Mouse (Mus musculus): Measurements from ENCODE around the gene Mrps23. TPM values are rescaled to one million over a fixed set of nuclear protein-coding genes. Genes with fewer than 3 reads are reported as not detected.

Mrps23 gene
- polyA plus RNA-seq, 1 experiment from 2014 or later: 95.0 TPM

DNA sequence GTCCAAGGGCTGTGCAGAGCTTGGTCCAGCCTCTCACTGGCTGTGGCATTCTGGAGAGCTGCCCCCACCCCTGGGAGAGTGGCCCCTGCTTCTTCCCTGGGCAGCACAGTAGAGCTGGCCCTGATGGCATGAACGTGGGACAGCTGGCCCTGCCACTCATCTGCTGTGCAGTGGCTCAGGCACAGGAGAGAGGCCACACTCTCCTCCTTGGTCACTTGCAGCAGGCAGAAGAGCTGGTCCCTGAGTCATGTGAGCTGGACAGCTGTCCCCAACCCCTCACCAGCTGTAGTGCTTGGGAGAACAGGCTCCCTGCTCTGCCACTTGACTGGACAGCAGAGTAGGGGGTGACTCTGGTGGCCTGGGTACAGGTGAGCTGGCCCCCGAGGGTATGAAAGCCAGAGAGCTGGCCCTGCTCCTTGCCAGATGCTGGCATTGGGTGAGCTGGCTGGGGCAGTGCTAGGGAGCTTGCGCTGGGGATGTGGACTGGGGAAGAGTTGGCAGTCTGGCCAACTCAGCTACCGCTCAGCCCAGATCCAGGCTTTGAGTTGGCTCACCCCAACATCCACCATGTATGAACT is 27.1 kb downstream of the Mrps23 start:
- H3K4me1 ChIP-seq (ENCODE audit: control insufficient read depth in 2 of 2, insufficient read depth in 2 of 2, low read length in 2 of 2): peaks cover 14 to 17% of the 10 kb centered on the region in 2 experiments
- no peaks in the 10 kb centered on the region for H3K27me3 ChIP-seq (ENCODE audit: control insufficient read depth, insufficient read depth, low read length)
- no peaks in the 10 kb centered on the region for H3K9me3 ChIP-seq (ENCODE audit: control insufficient read depth, low read length)
- no peak overlapping the region for H3K4me3 ChIP-seq (ENCODE audit: control insufficient read depth in 1 of 2, insufficient read depth in 1 of 2, low read depth in 1 of 2, low read length in 2 of 2)
- 75% methylated on average over 4 of the region's 4 CpGs for WGBS
- no peak overlapping the region for H3K27ac ChIP-seq (replicated peaks in 1 of 2; ENCODE audit: control insufficient read depth in 1 of 2, insufficient read depth in 1 of 2, low read depth in 2 of 2, low read length in 2 of 2)
- no peak overlapping the region for H3K9ac ChIP-seq (ENCODE audit: low read length)
- H3K4me2 ChIP-seq (ENCODE audit: low read length): no peak overlapping the region
- no peak for ATAC-seq (ENCODE audit: insufficient number of reproducible peaks, insufficient read depth, low FRiP score, low read depth)
- H3K36me3 ChIP-seq (ENCODE audit: control insufficient read depth, insufficient read depth, low read length): no peaks in the 10 kb centered on the region

- Histone ChIP-seq H3K27me3 (ENCODE audit: control insufficient read depth, insufficient read depth, low read length) (no peaks in the 10 kb centered on the region), H3K27ac (replicated peaks in 1 of 2; ENCODE audit: control insufficient read depth in 1 of 2, insufficient read depth in 1 of 2, low read depth in 2 of 2, low read length in 2 of 2) (no peak overlapping the region), H3K36me3 (ENCODE audit: control insufficient read depth, insufficient read depth, low read length) (no peaks in the 10 kb centered on the region), H3K9ac (ENCODE audit: low read length) (no peak overlapping the region), H3K9me3 (ENCODE audit: control insufficient read depth, low read length) (no peaks in the 10 kb centered on the region), H3K4me1 (ENCODE audit: control insufficient read depth in 2 of 2, insufficient read depth in 2 of 2, low read length in 2 of 2) (peaks cover 17 to 18% of the 10 kb centered on the region in 2 experiments), H3K4me2 (ENCODE audit: low read length) (no peak overlapping the region), H3K4me3 (ENCODE audit: control insufficient read depth in 1 of 2, insufficient read depth in 1 of 2, low read depth in 1 of 2, low read length in 2 of 2) (no peak overlapping the region)
- WGBS: 63% methylated on average over 17 of the region's 17 CpGs
- ATAC-seq (ENCODE audit: insufficient number of reproducible peaks, insufficient read depth, low FRiP score, low read depth): no peak
Observed at GRCm38 (mm10) chr11:88233528-88234427, 29.6 kb downstream of the Mrps23 start.

DNA sequence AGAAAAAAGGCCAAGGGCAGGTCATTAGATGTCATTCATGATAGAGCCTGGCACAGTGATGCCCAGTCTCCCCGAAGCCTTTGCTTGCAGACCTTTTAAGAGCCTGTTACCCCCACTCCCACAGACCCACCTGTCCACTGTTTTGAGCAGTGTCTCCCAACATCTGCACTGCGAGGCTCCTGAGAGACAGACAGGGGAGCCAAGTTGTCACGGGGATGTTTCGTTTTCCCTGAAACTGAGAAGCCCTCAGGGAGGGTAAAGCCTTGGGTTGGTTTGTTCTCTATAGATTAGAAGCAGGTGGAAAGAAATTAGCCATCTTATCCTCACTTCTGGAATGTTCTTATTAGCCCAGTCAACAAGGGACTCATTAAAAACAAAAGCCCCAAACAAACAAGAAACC is 30.6 kb downstream of the Mrps23 start:
- H3K36me3 ChIP-seq (ENCODE audit: control insufficient read depth, insufficient read depth, low read length): no peaks in the 10 kb centered on the region
- ATAC-seq (ENCODE audit: insufficient number of reproducible peaks, insufficient read depth, low FRiP score, low read depth): no peak
- no peaks in the 10 kb centered on the region for H3K27me3 ChIP-seq (ENCODE audit: control insufficient read depth, insufficient read depth, low read length)
- no peak overlapping the region for H3K4me3 ChIP-seq (ENCODE audit: control insufficient read depth in 1 of 2, insufficient read depth in 1 of 2, low read depth in 1 of 2, low read length in 2 of 2)
- no peaks in the 10 kb centered on the region for H3K9me3 ChIP-seq (ENCODE audit: control insufficient read depth, low read length)
- H3K4me1 ChIP-seq (ENCODE audit: control insufficient read depth in 2 of 2, insufficient read depth in 2 of 2, low read length in 2 of 2): peaks cover 17 to 18% of the 10 kb centered on the region in 2 experiments
- no peak overlapping the region for H3K4me2 ChIP-seq (ENCODE audit: low read length)
- H3K27ac ChIP-seq (replicated peaks in 1 of 2; ENCODE audit: control insufficient read depth in 1 of 2, insufficient read depth in 1 of 2, low read depth in 2 of 2, low read length in 2 of 2): no peak overlapping the region
- WGBS: 45% methylated on average over 4 of the region's 4 CpGs
- H3K9ac ChIP-seq (ENCODE audit: low read length): no peak overlapping the region

GRCm38 (mm10) chr11:88235221-88236203 is 31.3 kb downstream of the Mrps23 start:
- peak overlapping the region; percentile 51 for H3K4me2 ChIP-seq (ENCODE audit: low read length)
- H3K36me3 ChIP-seq (ENCODE audit: control insufficient read depth, insufficient read depth, low read length): no peaks in the 10 kb centered on the region
- H3K27ac ChIP-seq (replicated peaks in 1 of 2; ENCODE audit: control insufficient read depth in 1 of 2, insufficient read depth in 1 of 2, low read depth in 2 of 2, low read length in 2 of 2): 0 out of 4 replicates have a peak overlapping the region, but pooled peaks of 1 of the 2 experiments have one; percentile 19
- no peaks in the 10 kb centered on the region for H3K9me3 ChIP-seq (ENCODE audit: control insufficient read depth, low read length)
- no peak; the same call in 1 of the 2 replicates for ATAC-seq (ENCODE audit: insufficient number of reproducible peaks, insufficient read depth, low FRiP score, low read depth)
- 21% methylated on average over 23 of the region's 23 CpGs for WGBS
- peak overlapping the region; percentile 46 for H3K9ac ChIP-seq (ENCODE audit: low read length)
- no peaks in the 10 kb centered on the region for H3K27me3 ChIP-seq (ENCODE audit: control insufficient read depth, insufficient read depth, low read length)
- peaks cover 17 to 18% of the 10 kb centered on the region in 2 experiments for H3K4me1 ChIP-seq (ENCODE audit: control insufficient read depth in 2 of 2, insufficient read depth in 2 of 2, low read length in 2 of 2)
- H3K4me3 ChIP-seq (ENCODE audit: control insufficient read depth in 1 of 2, insufficient read depth in 1 of 2, low read depth in 1 of 2, low read length in 2 of 2): no peak overlapping the region; a peak in 1 of 4 replicates

GRCm38 (mm10) chr11:88240275-88240674 is 36.1 kb downstream of the Mrps23 start:
- Histone ChIP-seq H3K9me3 (ENCODE audit: control insufficient read depth, low read length) (no peaks in the 10 kb centered on the region), H3K27me3 (ENCODE audit: control insufficient read depth, insufficient read depth, low read length) (no peaks in the 10 kb centered on the region), H3K9ac (ENCODE audit: low read length) (no peak overlapping the region), H3K4me1 (ENCODE audit: control insufficient read depth in 2 of 2, insufficient read depth in 2 of 2, low read length in 2 of 2) (peaks cover 13 to 23% of the 10 kb centered on the region in 2 experiments), H3K36me3 (ENCODE audit: control insufficient read depth, insufficient read depth, low read length) (no peaks in the 10 kb centered on the region), H3K27ac (replicated peaks in 1 of 2; ENCODE audit: control insufficient read depth in 1 of 2, insufficient read depth in 1 of 2, low read depth in 2 of 2, low read length in 2 of 2) (no peak overlapping the region), H3K4me2 (ENCODE audit: low read length) (no peak overlapping the region), H3K4me3 (ENCODE audit: control insufficient read depth in 1 of 2, insufficient read depth in 1 of 2, low read depth in 1 of 2, low read length in 2 of 2) (no peak overlapping the region)
- 93% methylated on average over 10 of the region's 10 CpGs for WGBS
- ATAC-seq (ENCODE audit: insufficient number of reproducible peaks, insufficient read depth, low FRiP score, low read depth): no peak

DNA sequence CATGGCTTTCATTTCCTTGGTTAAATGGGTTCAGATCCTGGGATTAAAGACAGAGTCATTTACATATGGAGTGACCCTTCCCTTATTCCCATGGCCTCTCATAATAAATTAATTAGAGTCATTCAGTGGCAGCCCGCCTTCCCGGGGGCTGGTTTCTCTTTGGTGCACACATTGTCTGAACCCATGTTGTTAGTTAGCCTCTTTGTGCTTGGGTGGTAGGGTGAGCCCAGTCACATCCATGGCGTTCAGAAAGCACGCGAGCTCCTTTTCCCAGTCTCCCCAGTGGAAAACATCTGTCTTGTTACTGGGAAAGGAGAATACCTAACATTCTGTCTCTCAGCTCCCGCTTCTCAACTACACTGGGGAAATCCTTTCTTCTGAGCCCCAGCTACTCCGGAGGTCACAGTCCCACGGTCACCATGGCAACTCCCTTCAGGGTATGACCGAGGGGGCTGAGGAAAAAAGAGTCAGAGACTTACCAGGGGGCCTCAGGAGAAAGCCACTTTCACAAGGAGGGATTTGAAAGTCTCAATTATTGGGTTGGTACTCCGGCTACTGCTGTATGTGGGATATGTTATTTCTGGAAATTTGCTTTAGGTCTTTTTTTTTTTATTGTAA is 36.7 kb downstream of the Mrps23 start:
- Histone ChIP-seq H3K27ac (replicated peaks in 1 of 2; ENCODE audit: control insufficient read depth in 1 of 2, insufficient read depth in 1 of 2, low read depth in 2 of 2, low read length in 2 of 2) (no peak overlapping the region), H3K4me2 (ENCODE audit: low read length) (no peak overlapping the region), H3K9me3 (ENCODE audit: control insufficient read depth, low read length) (no peaks in the 10 kb centered on the region), H3K36me3 (ENCODE audit: control insufficient read depth, insufficient read depth, low read length) (no peaks in the 10 kb centered on the region), H3K4me1 (ENCODE audit: control insufficient read depth in 2 of 2, insufficient read depth in 2 of 2, low read length in 2 of 2) (peaks cover 8 to 18% of the 10 kb centered on the region in 2 experiments; a peak in 3 of 4 replicates), H3K4me3 (ENCODE audit: control insufficient read depth in 1 of 2, insufficient read depth in 1 of 2, low read depth in 1 of 2, low read length in 2 of 2) (no peak overlapping the region), H3K9ac (ENCODE audit: low read length) (no peak overlapping the region), H3K27me3 (ENCODE audit: control insufficient read depth, insufficient read depth, low read length) (no peaks in the 10 kb centered on the region)
- ATAC-seq (ENCODE audit: insufficient number of reproducible peaks, insufficient read depth, low FRiP score, low read depth): no peak
- WGBS: 42% methylated on average over 10 of the region's 10 CpGs

Data from heart, embryonic 14.5 days (tissue).